15 mouse cellular contexts compared by ENCODE assay signal in genomic region chr8:64624603-64625037, GRCm38 (mm10).
DNase-seq lines count a peak whose midpoint lies in the region; ATAC-seq and TF ChIP-seq lines count a peak whose summit lies in the region.
"Had no signal": no experiment of that assay in that cellular context is flagged by ENCODE, and none has a peak within 500 bp of the region (broad histone marks: within the 10 kb centered on the region; RNA-seq: fewer than 3 reads in every experiment).

No protein-coding gene starts in this region.

- H3K9me3 ChIP-seq in forebrain, embryonic 11.5 days (ENCODE audit: control insufficient read depth, low read length): no peaks in the 10 kb centered on the region; the same call in 1 of the 2 replicates
- H3K9me3 ChIP-seq in forebrain, embryonic 15.5 days: no peaks in the 10 kb centered on the region
- H3K9me3 ChIP-seq: embryonic facial prominence, embryonic 15.5 days; limb, embryonic 13.5 days; neural tube, embryonic 13.5 days; stomach, embryonic 15.5 days had no signal

- no peak overlapping the region for H3K27ac ChIP-seq in forebrain, embryonic 11.5 days (ENCODE audit: low read depth, low read length)
- H3K27ac ChIP-seq in forebrain, embryonic 15.5 days (replicated peaks): no peak overlapping the region
- H3K27ac ChIP-seq in olfactory bulb, adult 2 months (ENCODE audit: insufficient read depth, low read depth, low read length): peak overlapping the region; percentile 19; the same call in 1 of the 2 replicates
- H3K27ac ChIP-seq: embryonic facial prominence, embryonic 15.5 days; limb, embryonic 13.5 days; neural tube, embryonic 13.5 days; stomach, embryonic 15.5 days had no signal

- no peak overlapping the region for H3K4me3 ChIP-seq in forebrain, embryonic 11.5 days (ENCODE audit: low read depth, low read length)
- no peak overlapping the region for H3K4me3 ChIP-seq in forebrain, embryonic 15.5 days
- no peak overlapping the region for H3K4me3 ChIP-seq in olfactory bulb, adult 2 months (ENCODE audit: insufficient read depth, low read depth, low read length)
- H3K4me3 ChIP-seq: embryonic facial prominence, embryonic 15.5 days; limb, embryonic 13.5 days; neural tube, embryonic 13.5 days; stomach, embryonic 15.5 days had no signal

- DNase-seq in forebrain, embryonic 11.5 days (ENCODE audit: low spot score): no peak
- peak; percentile 43 to 48 for DNase-seq in cerebellum, postnatal 14 days
- DNase-seq in layer of hippocampus, postnatal 36 days: peak; percentile 50 to 53
- no peak for DNase-seq in embryo, embryonic 10 days (ENCODE audit: low spot score)
- DNase-seq in kidney, postnatal 4 days: no peak
- DNase-seq: gastrocnemius, postnatal 25 days; lung, postnatal 4 days had no signal

- H3K9ac ChIP-seq in forebrain, embryonic 11.5 days (ENCODE audit: low read length): no peak overlapping the region
- H3K9ac ChIP-seq in forebrain, embryonic 15.5 days (replicated peaks): no peak overlapping the region
- H3K9ac ChIP-seq: embryonic facial prominence, embryonic 15.5 days; limb, embryonic 13.5 days; neural tube, embryonic 13.5 days; stomach, embryonic 15.5 days had no signal

- no peak for TF ChIP-seq POLR2A in olfactory bulb, adult 2 months (IDR thresholded peaks at IDR 0.05; ENCODE audit: insufficient read depth, low read depth, low read length)

- H3K4me1 ChIP-seq in forebrain, embryonic 11.5 days (replicated peaks; ENCODE audit: control insufficient read depth, insufficient read depth, low read length): no peaks in the 10 kb centered on the region
- H3K4me1 ChIP-seq in forebrain, embryonic 15.5 days: peaks cover 20% of the 10 kb centered on the region
- peaks cover 13% of the 10 kb centered on the region for H3K4me1 ChIP-seq in olfactory bulb, adult 2 months (ENCODE audit: control insufficient read depth, insufficient read depth, low read length)
- H3K4me1 ChIP-seq: embryonic facial prominence, embryonic 15.5 days; limb, embryonic 13.5 days had no signal

- H3K4me2 ChIP-seq in forebrain, embryonic 11.5 days (ENCODE audit: low read depth, low read length, severe bottlenecking): no peak overlapping the region
- H3K4me2 ChIP-seq in forebrain, embryonic 15.5 days (replicated peaks): no peak overlapping the region
- H3K4me2 ChIP-seq: embryonic facial prominence, embryonic 15.5 days; limb, embryonic 13.5 days; neural tube, embryonic 13.5 days; stomach, embryonic 15.5 days had no signal

- peak; percentile 13; the same call in 1 of the 2 replicates for ATAC-seq in forebrain, embryonic 11.5 days (replicated peaks; ENCODE audit: low FRiP score)
- ATAC-seq in forebrain, embryonic 15.5 days (replicated peaks): no peak
- no peak for ATAC-seq in erythroid progenitor cell, adult 5-6 weeks (replicated peaks; ENCODE audit: low FRiP score, poor library complexity, severe bottlenecking)
- ATAC-seq: inflammation-experienced regulatory T-cells, adult 6 months had no signal

- WGBS in forebrain, embryonic 11.5 days: 27% methylated on average over 10 of the region's 10 CpGs
- 26% methylated on average over 10 of the region's 10 CpGs for WGBS in forebrain, embryonic 15.5 days
- WGBS in olfactory bulb, adult 2 months: 32% methylated on average over 10 of the region's 10 CpGs

- no peak for TF ChIP-seq CTCF in olfactory bulb, adult 2 months (IDR thresholded peaks at IDR 0.05; ENCODE audit: insufficient read depth, low read depth, low read length)

- H3K36me3 ChIP-seq in forebrain, embryonic 11.5 days (ENCODE audit: control insufficient read depth, insufficient read depth, low read length): no peaks in the 10 kb centered on the region
- no peaks in the 10 kb centered on the region for H3K36me3 ChIP-seq in forebrain, embryonic 15.5 days
- H3K36me3 ChIP-seq: embryonic facial prominence, embryonic 15.5 days; limb, embryonic 13.5 days; neural tube, embryonic 13.5 days; stomach, embryonic 15.5 days had no signal

- no peaks in the 10 kb centered on the region for H3K27me3 ChIP-seq in forebrain, embryonic 11.5 days (ENCODE audit: control insufficient read depth, insufficient read depth, low read length)
- no peaks in the 10 kb centered on the region for H3K27me3 ChIP-seq in forebrain, embryonic 15.5 days
- H3K27me3 ChIP-seq: embryonic facial prominence, embryonic 15.5 days; limb, embryonic 13.5 days; neural tube, embryonic 13.5 days; stomach, embryonic 15.5 days had no signal

Comparison
In these comparisons a context has a peak if more than half of its experiments do, and no peak if none do; other contexts are left out.
1. DNase-seq: peak in cerebellum, postnatal 14 days (2 of 2) and layer of hippocampus, postnatal 36 days (2 of 2); none in forebrain, embryonic 11.5 days (single experiment), embryo, embryonic 10 days (single experiment) and kidney, postnatal 4 days (0 of 2).